Mouse (Mus musculus) liver, embryonic 16.5 days (tissue): ENCODE data around the gene Txndc12. TPM values are rescaled to one million over a fixed set of nuclear protein-coding genes. Genes with fewer than 3 reads are reported as not detected.

Experiments used
- ATAC-seq: fragments of 200-750 bp; cut with Nextera tagmentation; 2 replicates; pipeline ENCODE4 v1.8.0; 2017; ENCODE audit warnings: low read depth, mild to moderate bottlenecking, moderate number of reproducible peaks, moderate library complexity
- H3K27ac ChIP-seq: fragments of 300-500 bp; sonication (generic); 2 replicates; pipeline ENCODE4 v1.5.1; 2014; ENCODE audit warnings: mild to moderate bottlenecking, low read length
- H3K27me3 ChIP-seq: fragments of 300-500 bp; sonication (generic); 2 replicates; pipeline ENCODE4 v1.6.1; 2014; ENCODE audit warnings: low read depth, low read length, mixed read lengths; ENCODE audit not compliant: control insufficient read depth, insufficient read depth
- H3K36me3 ChIP-seq: fragments of 300-500 bp; sonication (generic); 2 replicates; pipeline ENCODE4 v1.6.1; 2014; ENCODE audit warnings: mild to moderate bottlenecking; ENCODE audit not compliant: control insufficient read depth, insufficient read depth
- H3K4me1 ChIP-seq: fragments of 300-500 bp; sonication (generic); 2 replicates; pipeline ENCODE4 v1.6.1; 2014; ENCODE audit warnings: low read depth, low read length, mixed read lengths; ENCODE audit not compliant: control insufficient read depth
- H3K4me2 ChIP-seq: fragments of 300-500 bp; sonication (generic); 2 replicates; pipeline ENCODE4 v1.6.1; 2014; ENCODE audit warnings: low read depth, low read length, mixed read lengths
- H3K4me3 ChIP-seq: fragments of 300-500 bp; sonication (generic); 2 replicates; pipeline ENCODE4 v1.5.1; 2014; ENCODE audit warnings: low read depth, mild to moderate bottlenecking, low read length
- H3K9ac ChIP-seq: fragments of 300-500 bp; sonication (generic); 2 replicates; pipeline ENCODE4 v1.6.1; 2014; ENCODE audit warnings: low read depth, low read length
- H3K9me3 ChIP-seq: fragments of 300-500 bp; sonication (generic); replicated peaks from 2 replicates; pipeline ENCODE4 v1.6.1; 2016; ENCODE audit warnings: low read length; ENCODE audit not compliant: control insufficient read depth
- WGBS: fragments of 180-500 bp; shearing (Covaris S2); extraction: QIAGEN DNeasy Blood & Tissue Kit; methylation state at CpG from one replicate; pipeline ENCODE4 v1.1.7; 2014; ENCODE audit not compliant: insufficient replicate concordance; 5-methylcytosine and 5-hydroxymethylcytosine counted together
- polyA plus RNA-seq: library from polyadenylated mRNA; unstranded; fragments of >200 nt; fragmentation: Nextera tagmentation; extraction: Ambion mirVana; gene quantifications from 2 replicates; pipeline ENCODE4 v1.2.1, GENCODE M21; 2015

Txndc12 gene
- polyA plus RNA-seq, 1 experiment from 2014 or later: 27.8 TPM

GRCm38 (mm10) chr4:108838031-108838430 is 3.6 kb downstream of the Txndc12 start:
- Histone ChIP-seq H3K27me3 (no peaks in the 10 kb centered on the region), H3K4me3 (no peak overlapping the region), H3K4me2 (no peak overlapping the region), H3K9ac (no peak overlapping the region), H3K27ac (no peak overlapping the region), H3K36me3 (no peaks in the 10 kb centered on the region), H3K9me3 (no peaks in the 10 kb centered on the region), H3K4me1 (no peaks in the 10 kb centered on the region; the same call in 1 of the 2 replicates)
- 74% methylated on average over 4 of the region's 4 CpGs for WGBS
- ATAC-seq: no peak

GRCm38 (mm10) chr4:108841920-108842578 is 7.6 kb downstream of the Txndc12 start:
- no peak overlapping the region for H3K27ac ChIP-seq
- H3K4me2 ChIP-seq: no peak overlapping the region
- no peaks in the 10 kb centered on the region for H3K9me3 ChIP-seq
- no peaks in the 10 kb centered on the region for H3K36me3 ChIP-seq
- WGBS: 61% methylated on average over 7 of the region's 7 CpGs
- no peak overlapping the region for H3K9ac ChIP-seq
- no peak for ATAC-seq
- H3K4me1 ChIP-seq: peaks cover 4% of the 10 kb centered on the region
- H3K4me3 ChIP-seq: no peak overlapping the region
- no peaks in the 10 kb centered on the region for H3K27me3 ChIP-seq

- peaks cover 4% of the 10 kb centered on the region for H3K4me1 ChIP-seq
- no peaks in the 10 kb centered on the region for H3K9me3 ChIP-seq
- no peak overlapping the region for H3K4me3 ChIP-seq
- no peaks in the 10 kb centered on the region for H3K36me3 ChIP-seq
- no peak overlapping the region for H3K27ac ChIP-seq
- H3K27me3 ChIP-seq: no peaks in the 10 kb centered on the region
- no peak overlapping the region for H3K4me2 ChIP-seq
- no peak overlapping the region for H3K9ac ChIP-seq
- ATAC-seq: no peak
These were observed 8.9 kb downstream of the Txndc12 start for GRCm38 (mm10) chr4:108843336-108843735.

GRCm38 (mm10) chr4:108845824-108846569 is 11.6 kb downstream of the Txndc12 start:
- Histone ChIP-seq H3K4me2 (no peak overlapping the region), H3K27me3 (no peaks in the 10 kb centered on the region), H3K4me3 (no peak overlapping the region), H3K27ac (no peak overlapping the region), H3K36me3 (no peaks in the 10 kb centered on the region), H3K9ac (no peak overlapping the region), H3K4me1 (peaks cover 11% of the 10 kb centered on the region), H3K9me3 (no peaks in the 10 kb centered on the region)
- ATAC-seq: no peak
- 69% methylated on average over 5 of the region's 5 CpGs for WGBS

- Histone ChIP-seq H3K9me3 (no peaks in the 10 kb centered on the region), H3K27ac (peak within 1 kb of the TSS; percentile 83), H3K4me2 (peak within 1 kb of the TSS; percentile 94), H3K4me1 (peaks cover 11% of the 10 kb centered on the region), H3K36me3 (no peaks in the 10 kb centered on the region), H3K27me3 (no peaks in the 10 kb centered on the region), H3K4me3 (peak within 1 kb of the TSS; percentile 97), H3K9ac (peak within 1 kb of the TSS; percentile 81)
- under 1% methylated on average over 77 of the region's 77 CpGs for WGBS
- peak; percentile 83 for ATAC-seq
These were observed 13.5 kb downstream of the Txndc12 start, which contains the start of gene Kti12 for GRCm38 (mm10) chr4:108847715-108848504. Kti12 (plus strand) TSS chr4:108847785.

- peak; percentile 31 for ATAC-seq
- H3K27me3 ChIP-seq: no peaks in the 10 kb centered on the region
- WGBS: 4% methylated on average over 20 of the region's 20 CpGs
These were observed 14.1 kb downstream of the Txndc12 start, which contains the start of gene A730015C16Rik for GRCm38 (mm10) chr4:108848505-108848848. A730015C16Rik (minus strand) TSS chr4:108848619.

GRCm38 (mm10) chr4:108866806-108867205 is 32.4 kb downstream of the Txndc12 start:
- Histone ChIP-seq H3K9ac (peak overlapping the region; percentile 8; the same call in 1 of the 2 replicates), H3K27me3 (no peaks in the 10 kb centered on the region), H3K4me2 (peak overlapping the region; percentile 46), H3K27ac (peak overlapping the region; percentile 38; the same call in 1 of the 2 replicates), H3K36me3 (no peaks in the 10 kb centered on the region), H3K4me3 (no peak overlapping the region), H3K4me1 (peaks cover 7% of the 10 kb centered on the region), H3K9me3 (no peaks in the 10 kb centered on the region)
- peak; percentile 89 for ATAC-seq
- WGBS: 35% methylated on average over 7 of the region's 7 CpGs

More at GRCm38 (mm10) chr4:108848505-108848848, 14.1 kb downstream of the Txndc12 start, which contains the start of gene A730015C16Rik:
- no peaks in the 10 kb centered on the region for H3K36me3 ChIP-seq
- peak within 1 kb of the TSS; percentile 94 for H3K4me2 ChIP-seq
- peak within 1 kb of the TSS; percentile 97 for H3K4me3 ChIP-seq
- peak within 1 kb of the TSS; percentile 81 for H3K9ac ChIP-seq
- peak within 1 kb of the TSS; percentile 83 for H3K27ac ChIP-seq
- peaks cover 9% of the 10 kb centered on the region for H3K4me1 ChIP-seq
- H3K9me3 ChIP-seq: no peaks in the 10 kb centered on the region

- H3K4me1 ChIP-seq: peaks cover 7% of the 10 kb centered on the region
- no peaks in the 10 kb centered on the region for H3K36me3 ChIP-seq
- WGBS: 30% methylated on average over 10 of the region's 10 CpGs
- H3K4me3 ChIP-seq: no peak overlapping the region
- H3K4me2 ChIP-seq: no peak overlapping the region
- H3K27me3 ChIP-seq: no peaks in the 10 kb centered on the region
- H3K9me3 ChIP-seq: no peaks in the 10 kb centered on the region
- H3K27ac ChIP-seq: no peak overlapping the region
- no peak overlapping the region for H3K9ac ChIP-seq
- ATAC-seq: peak; percentile 64; the same call in 1 of the 2 replicates
These were observed 35.5 kb downstream of the Txndc12 start for GRCm38 (mm10) chr4:108869730-108870374.
